Mouse (Mus musculus): Measurements from ENCODE around the gene Mdm4. TPM values are rescaled to one million over a fixed set of nuclear protein-coding genes. Genes with fewer than 3 reads are reported as not detected.

The Mdm4 gene
- total RNA-seq, 1 experiment, result 136 TPM

- Histone ChIP-seq H3K4me3 (ENCODE audit: insufficient read depth in 1 of 2, low read depth in 1 of 2, low read length in 2 of 2, poor library complexity in 1 of 2, severe bottlenecking in 1 of 2) (no peak overlapping the region), H3K36me3 (ENCODE audit: control insufficient read depth, insufficient read depth, low read length, poor library complexity, severe bottlenecking) (no peaks in the 10 kb centered on the region), H3K9me3 (ENCODE audit: control insufficient read depth, insufficient read depth, low read depth, low read length) (no peaks in the 10 kb centered on the region), H3K27ac (ENCODE audit: insufficient read depth, low read depth, low read length, poor library complexity, severe bottlenecking) (no peak overlapping the region; the same call in 1 of the 2 replicates), H3K4me1 (ENCODE audit: control insufficient read depth in 2 of 2, insufficient read depth in 2 of 2, low read length in 2 of 2, poor library complexity in 1 of 2) (peaks cover 4 to 18% of the 10 kb centered on the region in 2 experiments; a peak in 3 of 4 replicates), H3K9ac (ENCODE audit: insufficient read depth, low read depth, low read length, poor library complexity, severe bottlenecking) (no peak overlapping the region)
- DNase-seq (ENCODE audit: low read depth, low spot score), result no peak
- in situ Hi-C loops (cut with MboI; ENCODE audit: low sequenced_read_pairs in 2 of 2, unreplicated experiment in 2 of 2), result no loop called here
- TF ChIP-seq MAFK (IDR thresholded peaks at IDR 0.05; ENCODE audit: insufficient read depth, low read depth, low read length) (no peak), ZC3H11A (IDR thresholded peaks at IDR 0.05; ENCODE audit: borderline replicate concordance, low read depth, low read length) (no peak), CHD2 (IDR thresholded peaks at IDR 0.05; ENCODE audit: low read depth, low read length) (no peak), ZNF384 (IDR thresholded peaks at IDR 0.05; ENCODE audit: low read depth, low read length) (no peak), HCFC1 (IDR thresholded peaks at IDR 0.05; ENCODE audit: borderline replicate concordance, insufficient read depth, low read length) (no peak)
Measured at GRCm38 (mm10) chr1:133050001-133050431, 19.7 kb upstream of the Mdm4 start.

- Histone ChIP-seq H3K4me1 (ENCODE audit: control insufficient read depth in 2 of 2, insufficient read depth in 2 of 2, low read length in 2 of 2, poor library complexity in 1 of 2) (peaks cover 6 to 16% of the 10 kb centered on the region in 2 experiments; a peak in 3 of 4 replicates), H3K9me3 (ENCODE audit: control insufficient read depth, insufficient read depth, low read depth, low read length) (no peaks in the 10 kb centered on the region), H3K36me3 (ENCODE audit: control insufficient read depth, insufficient read depth, low read length, poor library complexity, severe bottlenecking) (no peaks in the 10 kb centered on the region), H3K27ac (ENCODE audit: insufficient read depth, low read depth, low read length, poor library complexity, severe bottlenecking) (no peak overlapping the region), H3K9ac (ENCODE audit: insufficient read depth, low read depth, low read length, poor library complexity, severe bottlenecking) (no peak overlapping the region), H3K4me3 (ENCODE audit: insufficient read depth in 1 of 2, low read depth in 1 of 2, low read length in 2 of 2, poor library complexity in 1 of 2, severe bottlenecking in 1 of 2) (no peak overlapping the region)
- no peak for DNase-seq (ENCODE audit: low read depth, low spot score)
- in situ Hi-C loops (cut with MboI; ENCODE audit: low sequenced_read_pairs in 2 of 2, unreplicated experiment in 2 of 2), result loop anchor here (25.0 kb wide), 1 partner anchor 89 kb away; the partner anchor contains the start of gene Ppp1r15b (in 2 of the 2)
- no peak for TF ChIP-seq MAFK (IDR thresholded peaks at IDR 0.05; ENCODE audit: insufficient read depth, low read depth, low read length)
Measured at GRCm38 (mm10) chr1:133048690-133049089, 18.3 kb upstream of the Mdm4 start.

- no peak overlapping the region for H3K9ac ChIP-seq (ENCODE audit: insufficient read depth, low read depth, low read length, poor library complexity, severe bottlenecking)
- no peaks in the 10 kb centered on the region for H3K9me3 ChIP-seq (ENCODE audit: control insufficient read depth, insufficient read depth, low read depth, low read length)
- DNase-seq (ENCODE audit: low read depth, low spot score), result no peak
- H3K4me3 ChIP-seq (ENCODE audit: insufficient read depth in 1 of 2, low read depth in 1 of 2, low read length in 2 of 2, poor library complexity in 1 of 2, severe bottlenecking in 1 of 2), result peak overlapping the region in 1 of 2 experiments; percentile 13; a peak in 1 of 4 replicates
- H3K36me3 ChIP-seq (ENCODE audit: control insufficient read depth, insufficient read depth, low read length, poor library complexity, severe bottlenecking), result no peaks in the 10 kb centered on the region
- TF ChIP-seq MAFK (IDR thresholded peaks at IDR 0.05; ENCODE audit: insufficient read depth, low read depth, low read length) (no peak), HCFC1 (IDR thresholded peaks at IDR 0.05; ENCODE audit: borderline replicate concordance, insufficient read depth, low read length) (no peak), ZC3H11A (IDR thresholded peaks at IDR 0.05; ENCODE audit: borderline replicate concordance, low read depth, low read length) (no peak), CHD2 (IDR thresholded peaks at IDR 0.05; ENCODE audit: low read depth, low read length) (no peak), ZNF384 (IDR thresholded peaks at IDR 0.05; ENCODE audit: low read depth, low read length) (no peak)
- no peak overlapping the region for H3K27ac ChIP-seq (ENCODE audit: insufficient read depth, low read depth, low read length, poor library complexity, severe bottlenecking)
- peaks cover 6 to 8% of the 10 kb centered on the region in 2 experiments; a peak in 3 of 4 replicates for H3K4me1 ChIP-seq (ENCODE audit: control insufficient read depth in 2 of 2, insufficient read depth in 2 of 2, low read length in 2 of 2, poor library complexity in 1 of 2)
- in situ Hi-C loops (cut with MboI; ENCODE audit: low sequenced_read_pairs in 2 of 2, unreplicated experiment in 2 of 2), result loop anchor here (25.0 kb wide), 1 partner anchor 90 kb away; the partner anchor contains the start of gene Ppp1r15b (in 2 of the 2)
Measured at GRCm38 (mm10) chr1:133047575-133047974, 17.2 kb upstream of the Mdm4 start.

GRCm38 (mm10) chr1:133046441-133046931, 16.1 kb upstream of the Mdm4 start:
- Histone ChIP-seq H3K4me1 (ENCODE audit: control insufficient read depth in 2 of 2, insufficient read depth in 2 of 2, low read length in 2 of 2, poor library complexity in 1 of 2) (peaks cover 6% of the 10 kb centered on the region in 2 experiments; a peak in 3 of 4 replicates), H3K9me3 (ENCODE audit: control insufficient read depth, insufficient read depth, low read depth, low read length) (no peaks in the 10 kb centered on the region), H3K27ac (ENCODE audit: insufficient read depth, low read depth, low read length, poor library complexity, severe bottlenecking) (0 out of 2 replicates have a peak overlapping the region, but pooled peaks have one; percentile 2), H3K36me3 (ENCODE audit: control insufficient read depth, insufficient read depth, low read length, poor library complexity, severe bottlenecking) (no peaks in the 10 kb centered on the region), H3K4me3 (ENCODE audit: insufficient read depth in 1 of 2, low read depth in 1 of 2, low read length in 2 of 2, poor library complexity in 1 of 2, severe bottlenecking in 1 of 2) (peak overlapping the region; percentile 73 to 80), H3K9ac (ENCODE audit: insufficient read depth, low read depth, low read length, poor library complexity, severe bottlenecking) (peak overlapping the region; percentile 82)
- TF ChIP-seq ZC3H11A (IDR thresholded peaks at IDR 0.05; ENCODE audit: borderline replicate concordance, low read depth, low read length) (no peak), CHD2 (IDR thresholded peaks at IDR 0.05; ENCODE audit: low read depth, low read length) (no peak), ZNF384 (IDR thresholded peaks at IDR 0.05; ENCODE audit: low read depth, low read length) (no peak), MAFK (IDR thresholded peaks at IDR 0.05; ENCODE audit: insufficient read depth, low read depth, low read length) (no peak), HCFC1 (IDR thresholded peaks at IDR 0.05; ENCODE audit: borderline replicate concordance, insufficient read depth, low read length) (no peak)
- in situ Hi-C loops (cut with MboI; ENCODE audit: low sequenced_read_pairs in 2 of 2, unreplicated experiment in 2 of 2), result loop anchor here (25.0 kb wide), 1 partner anchor 91 kb away; the partner anchor contains the start of gene Ppp1r15b (in 2 of the 2)
- no peak for DNase-seq (ENCODE audit: low read depth, low spot score)

Data from ES-E14 (cell line).